Mouse (Mus musculus) lung, adult 10 weeks (tissue): Measurements from ENCODE around the gene Mex3b. TPM values are rescaled to one million over a fixed set of nuclear protein-coding genes. Genes with fewer than 3 reads are reported as not detected.

Experiments
- polyA plus RNA-seq: library from polyadenylated mRNA; stranded (reverse); fragments of 350-450 nt; fragmentation: Illumina TruSeq; extraction: RNeasy Lipid Tissue Mini Kit (QIAGEN cat#74804); gene quantifications from one replicate; pipeline ENCODE4 v1.2.3, GENCODE M21; 2014; ENCODE audit warnings: low read depth, low replicate concordance; ENCODE audit not compliant: insufficient read depth

Mex3b gene
- 1.8 TPM for polyA plus RNA-seq

DNA sequence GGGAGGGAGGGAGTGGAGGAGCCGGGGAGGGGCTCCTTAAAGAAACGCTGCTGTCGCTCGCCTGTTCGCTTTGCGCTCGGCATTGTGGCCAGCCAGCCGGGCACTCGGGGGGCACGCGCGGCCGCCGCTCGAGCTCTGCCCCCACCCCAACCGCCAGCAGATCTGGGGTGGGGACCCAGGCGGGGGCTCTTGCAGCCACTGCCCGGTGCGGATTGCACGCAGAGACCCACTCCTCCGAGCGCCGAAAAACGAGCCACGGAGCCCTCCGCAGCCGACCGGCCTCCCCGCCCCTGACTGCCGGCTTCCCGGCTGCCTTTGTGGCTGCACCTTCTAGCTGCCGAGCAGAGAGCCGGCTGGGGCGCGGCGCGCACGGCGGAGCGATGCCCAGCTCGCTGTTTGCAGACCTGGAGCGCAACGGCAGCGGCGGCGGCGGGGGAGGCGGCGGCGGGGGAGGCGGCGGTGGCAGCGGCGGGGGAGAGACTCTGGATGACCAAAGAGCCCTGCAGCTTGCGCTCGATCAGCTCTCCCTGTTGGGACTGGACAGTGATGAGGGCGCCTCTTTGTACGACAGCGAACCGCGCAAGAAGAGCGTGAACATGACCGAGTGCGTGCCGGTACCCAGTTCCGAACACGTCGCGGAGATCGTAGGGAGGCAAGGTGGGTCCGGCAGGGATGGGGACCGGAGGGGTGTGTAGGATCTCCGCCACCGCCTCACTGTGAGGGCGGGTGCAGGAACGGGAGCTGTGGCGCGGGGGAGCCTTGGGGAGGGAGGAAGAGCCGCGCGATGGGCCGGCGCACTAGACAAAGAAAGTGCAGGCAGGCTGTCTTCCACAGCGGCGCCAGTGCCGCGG lies at the start of gene Mex3b:
Gene Mex3b, plus strand, starts transcription at position 63 of the 851 bp plus-strand sequence.

Other genes starting within 250 kb of the Mex3b start
- gene Saxo2, start 218.8 kb upstream of the Mex3b start, polyA plus RNA-seq = 6.8 TPM
- gene Efl1, start 218.7 kb upstream of the Mex3b start, polyA plus RNA-seq = 6.0 TPM